Mouse (Mus musculus) lung, embryonic 14.5 days (tissue): Measurements from ENCODE around the gene Awat1. TPM values are rescaled to one million over a fixed set of nuclear protein-coding genes. Genes with fewer than 3 reads are reported as not detected.

Experiments used
- ATAC-seq: fragments of 200-750 bp; cut with Nextera tagmentation; 2 replicates; pipeline ENCODE4 v1.8.0; 2017; ENCODE audit warnings: mild to moderate bottlenecking, moderate TSS enrichment, moderate library complexity; ENCODE audit not compliant: insufficient read depth
- DNase-seq: peaks from one replicate; pipeline ENCODE4 v3.0.0-alpha.2; 2015
- H3K27ac ChIP-seq: fragments of 300-500 bp; sonication (generic); 2 replicates; pipeline ENCODE4 v1.5.1; 2014; ENCODE audit warnings: low read depth, mild to moderate bottlenecking, moderate library complexity
- H3K27me3 ChIP-seq: fragments of 300-500 bp; sonication (generic); 2 replicates; pipeline ENCODE4 v1.6.1; 2014; ENCODE audit warnings: low read length, control low read depth; ENCODE audit not compliant: insufficient read depth
- H3K36me3 ChIP-seq: fragments of 300-500 bp; sonication (generic); 2 replicates; pipeline ENCODE4 v1.6.1; 2014; ENCODE audit warnings: control low read depth; ENCODE audit not compliant: insufficient read depth
- H3K4me1 ChIP-seq: fragments of 300-500 bp; sonication (generic); 2 replicates; pipeline ENCODE4 v1.6.1; 2014; ENCODE audit warnings: antibody characterized with exemption, control low read depth; ENCODE audit not compliant: insufficient read depth
- H3K4me2 ChIP-seq: fragments of 300-500 bp; sonication (generic); 2 replicates; pipeline ENCODE4 v1.6.1; 2014; ENCODE audit warnings: mild to moderate bottlenecking
- H3K4me3 ChIP-seq: fragments of 300-500 bp; sonication (generic); 2 replicates; pipeline ENCODE4 v1.5.1; 2014; ENCODE audit warnings: low read depth, low read length
- H3K9ac ChIP-seq: fragments of 300-500 bp; sonication (generic); 2 replicates; pipeline ENCODE4 v1.6.1; 2014
- H3K9me3 ChIP-seq: fragments of 300-500 bp; sonication (generic); 2 replicates; pipeline ENCODE4 v1.6.1; 2016; ENCODE audit warnings: low read depth, low read length, control low read depth
- CTCF ChIP-seq: IDR thresholded peaks from 2 replicates; pipeline ENCODE4 v1.5.1; 2016; ENCODE audit warnings: antibody characterized with exemption, low read depth
- WGBS: fragments of 180-500 bp; shearing (Covaris S2); extraction: QIAGEN DNeasy Blood & Tissue Kit; methylation state at CpG from one replicate; pipeline ENCODE4 v1.1.7; 2014; 5-methylcytosine and 5-hydroxymethylcytosine counted together
- polyA plus RNA-seq: library from polyadenylated mRNA; unstranded; fragments of >200 nt; fragmentation: Nextera tagmentation; extraction: Ambion mirVana; gene quantifications from 2 replicates; pipeline ENCODE4 v1.2.1, GENCODE M21; 2014

The Awat1 gene
- not detected in 2 replicates for polyA plus RNA-seq

- Histone ChIP-seq H3K9me3 (no peaks in the 10 kb centered on the region), H3K27me3 (no peaks in the 10 kb centered on the region), H3K27ac (no peak within 1 kb of the TSS), H3K4me1 (no peaks in the 10 kb centered on the region), H3K36me3 (no peaks in the 10 kb centered on the region), H3K9ac (no peak within 1 kb of the TSS), H3K4me3 (no peak within 1 kb of the TSS), H3K4me2 (no peak within 1 kb of the TSS)
- no peak for DNase-seq
- no peak for ATAC-seq
- TF ChIP-seq CTCF = no peak
- WGBS = 86% methylated on average over 1 of the region's 1 CpGs
Measured at GRCm38 (mm10) chrX:100571951-100572350, at the start of gene Awat1. TSS of gene Awat1 (plus strand) at chrX:100572251.

GRCm38 (mm10) chrX:100524471-100524870 lies 47.6 kb upstream of the Awat1 start, which contains the start of gene Dgat2l6:
TSS of gene Dgat2l6 (plus strand) at chrX:100524838.
- H3K36me3 ChIP-seq = no peaks in the 10 kb centered on the region
- H3K27ac ChIP-seq = no peak within 1 kb of the TSS
- DNase-seq (no peak), ATAC-seq (no peak)
- WGBS = 82% methylated on average over 4 of the region's 4 CpGs
- no peaks in the 10 kb centered on the region for H3K27me3 ChIP-seq
- H3K4me3 ChIP-seq = no peak within 1 kb of the TSS
- no peak for TF ChIP-seq CTCF
- H3K9me3 ChIP-seq = no peaks in the 10 kb centered on the region
- H3K4me1 ChIP-seq = no peaks in the 10 kb centered on the region
- no peak within 1 kb of the TSS for H3K4me2 ChIP-seq
- H3K9ac ChIP-seq = no peak within 1 kb of the TSS

GRCm38 (mm10) chrX:100556026-100556425 lies 16.0 kb upstream of the Awat1 start:
- H3K9ac ChIP-seq = no peak overlapping the region
- no peaks in the 10 kb centered on the region for H3K9me3 ChIP-seq
- H3K27ac ChIP-seq = no peak overlapping the region
- no peak for ATAC-seq
- no peaks in the 10 kb centered on the region for H3K36me3 ChIP-seq
- DNase-seq = no peak
- H3K4me1 ChIP-seq = no peaks in the 10 kb centered on the region
- H3K4me2 ChIP-seq = no peak overlapping the region
- 62% methylated on average over 3 of the region's 3 CpGs for WGBS
- H3K4me3 ChIP-seq = no peak overlapping the region
- no peak for TF ChIP-seq CTCF
- H3K27me3 ChIP-seq = no peaks in the 10 kb centered on the region

- no peak for TF ChIP-seq CTCF
- H3K4me3 ChIP-seq = no peak overlapping the region
Measured at GRCm38 (mm10) chrX:100565696-100566095, 6.4 kb upstream of the Awat1 start.

GRCm38 (mm10) chrX:100594791-100595190 lies 22.7 kb downstream of the Awat1 start, which contains the start of gene P2ry4:
TSS of gene P2ry4 (minus strand) at chrX:100594869.
- Histone ChIP-seq H3K27ac (no peak within 1 kb of the TSS), H3K27me3 (no peaks in the 10 kb centered on the region), H3K9ac (no peak within 1 kb of the TSS), H3K4me1 (no peaks in the 10 kb centered on the region), H3K4me2 (no peak within 1 kb of the TSS), H3K9me3 (no peaks in the 10 kb centered on the region), H3K36me3 (no peaks in the 10 kb centered on the region), H3K4me3 (no peak within 1 kb of the TSS)
- TF ChIP-seq CTCF = no peak
- WGBS = 53% methylated on average over 4 of the region's 4 CpGs
- DNase-seq (no peak), ATAC-seq (no peak)

More at GRCm38 (mm10) chrX:100565696-100566095, 6.4 kb upstream of the Awat1 start:
- Histone ChIP-seq H3K9ac (no peak overlapping the region), H3K36me3 (no peaks in the 10 kb centered on the region), H3K27me3 (no peaks in the 10 kb centered on the region), H3K27ac (no peak overlapping the region), H3K4me2 (no peak overlapping the region), H3K4me1 (no peaks in the 10 kb centered on the region), H3K9me3 (no peaks in the 10 kb centered on the region)
- DNase-seq (no peak), ATAC-seq (no peak)
- WGBS = 78% methylated on average over 3 of the region's 3 CpGs

GRCm38 (mm10) chrX:100597439-100597838 lies 25.4 kb downstream of the Awat1 start:
- Histone ChIP-seq H3K9me3 (no peaks in the 10 kb centered on the region), H3K27me3 (no peaks in the 10 kb centered on the region), H3K27ac (no peak overlapping the region), H3K4me2 (no peak overlapping the region), H3K36me3 (no peaks in the 10 kb centered on the region), H3K4me1 (no peaks in the 10 kb centered on the region), H3K9ac (no peak overlapping the region), H3K4me3 (no peak overlapping the region)
- DNase-seq (peak; percentile 72), ATAC-seq (peak; percentile 62; the same call in 1 of the 2 replicates)
- peak; percentile 57 for TF ChIP-seq CTCF
- 15% methylated on average over 5 of the region's 5 CpGs for WGBS

- Histone ChIP-seq H3K27me3 (no peaks in the 10 kb centered on the region), H3K27ac (no peak overlapping the region), H3K4me1 (no peaks in the 10 kb centered on the region), H3K4me3 (no peak overlapping the region), H3K9me3 (no peaks in the 10 kb centered on the region), H3K4me2 (no peak overlapping the region), H3K9ac (no peak overlapping the region), H3K36me3 (no peaks in the 10 kb centered on the region)
- TF ChIP-seq CTCF = no peak
- ATAC-seq = no peak
- 57% methylated on average over 4 of the region's 4 CpGs for WGBS
- no peak for DNase-seq
Measured at GRCm38 (mm10) chrX:100599755-100600154, 27.7 kb downstream of the Awat1 start.
